7 mouse cellular contexts compared by ENCODE assay signal in the genomic region with DNA sequence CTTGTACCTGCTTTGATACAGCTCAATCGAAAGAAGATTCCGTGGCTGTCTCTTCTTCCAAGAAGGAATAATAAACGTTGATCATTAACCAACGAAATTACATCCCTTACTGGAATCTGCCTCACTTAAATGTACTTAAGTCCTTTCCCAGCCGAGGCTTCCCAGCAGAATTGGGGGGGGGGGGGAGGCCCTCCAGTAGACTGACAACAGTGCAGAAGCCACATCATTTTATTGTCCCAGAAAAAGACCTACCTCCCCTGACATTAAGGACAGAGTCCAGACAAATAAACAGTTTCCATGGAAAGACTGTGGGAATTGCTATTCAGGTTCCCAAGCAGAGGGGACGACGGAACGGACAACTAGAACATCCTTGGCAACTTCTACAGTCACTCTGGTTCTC. TPM values are rescaled to one million over a fixed set of nuclear protein-coding genes. Genes with fewer than 3 reads are reported as not detected.
DNase-seq lines count a peak whose midpoint lies in the region; ATAC-seq and TF ChIP-seq lines count a peak whose summit lies in the region.

No protein-coding gene starts in this region.

- no peak overlapping the region for H3K27ac ChIP-seq in lung, embryonic 14.5 days (ENCODE audit: low read depth)
- H3K27ac ChIP-seq in forebrain, embryonic 15.5 days (replicated peaks) = no peak overlapping the region
- no peak overlapping the region for H3K27ac ChIP-seq in limb, embryonic 10.5 days
- no peak overlapping the region for H3K27ac ChIP-seq in neural tube, embryonic 15.5 days (replicated peaks)

- H3K36me3 ChIP-seq in lung, embryonic 14.5 days (ENCODE audit: insufficient read depth) = no peaks in the 10 kb centered on the region
- no peaks in the 10 kb centered on the region for H3K36me3 ChIP-seq in forebrain, embryonic 15.5 days
- no peaks in the 10 kb centered on the region for H3K36me3 ChIP-seq in limb, embryonic 10.5 days
- no peaks in the 10 kb centered on the region for H3K36me3 ChIP-seq in neural tube, embryonic 15.5 days

- no peak for ATAC-seq in lung, embryonic 14.5 days (ENCODE audit: insufficient read depth)
- no peak for ATAC-seq in forebrain, embryonic 15.5 days (replicated peaks)
- ATAC-seq in neural tube, embryonic 15.5 days (ENCODE audit: low FRiP score) = no peak

- H3K4me1 ChIP-seq in lung, embryonic 14.5 days (ENCODE audit: insufficient read depth) = no peaks in the 10 kb centered on the region
- H3K4me1 ChIP-seq in forebrain, embryonic 15.5 days = peaks cover 23% of the 10 kb centered on the region
- peaks cover 23% of the 10 kb centered on the region for H3K4me1 ChIP-seq in limb, embryonic 10.5 days
- peaks cover 22% of the 10 kb centered on the region for H3K4me1 ChIP-seq in neural tube, embryonic 15.5 days

- no peak for DNase-seq in lung, embryonic 14.5 days
- DNase-seq in lung, postnatal 14 days = no peak
- no peak for DNase-seq in limb, embryonic 10.5 days (ENCODE audit: low spot score)
- DNase-seq in cerebellum, postnatal 4 days (ENCODE audit: low spot score in 2 of 2) = no peak
- no peak for DNase-seq in left cerebral cortex, adult 11 months (ENCODE audit: low spot score)

- no peak for TF ChIP-seq CTCF in lung, embryonic 14.5 days (IDR thresholded peaks at IDR 0.05; ENCODE audit: low read depth)

- no peaks in the 10 kb centered on the region for H3K9me3 ChIP-seq in lung, embryonic 14.5 days (ENCODE audit: low read depth, low read length)
- H3K9me3 ChIP-seq in forebrain, embryonic 15.5 days = no peaks in the 10 kb centered on the region
- no peaks in the 10 kb centered on the region for H3K9me3 ChIP-seq in limb, embryonic 10.5 days (replicated peaks)
- H3K9me3 ChIP-seq in neural tube, embryonic 15.5 days (replicated peaks) = no peaks in the 10 kb centered on the region

- H3K4me2 ChIP-seq in lung, embryonic 14.5 days = peak overlapping the region; percentile 99
- H3K4me2 ChIP-seq in forebrain, embryonic 15.5 days (replicated peaks) = peak overlapping the region; percentile 99; the same call in 1 of the 2 replicates
- peak overlapping the region; percentile 98 for H3K4me2 ChIP-seq in neural tube, embryonic 15.5 days

- no peak overlapping the region for H3K9ac ChIP-seq in lung, embryonic 14.5 days
- no peak overlapping the region for H3K9ac ChIP-seq in forebrain, embryonic 15.5 days (replicated peaks)
- H3K9ac ChIP-seq in neural tube, embryonic 15.5 days (replicated peaks) = no peak overlapping the region

- H3K27me3 ChIP-seq in lung, embryonic 14.5 days (ENCODE audit: insufficient read depth, low read length) = peaks cover 18% of the 10 kb centered on the region
- peaks cover 16% of the 10 kb centered on the region for H3K27me3 ChIP-seq in forebrain, embryonic 15.5 days
- peaks cover 61% of the 10 kb centered on the region for H3K27me3 ChIP-seq in limb, embryonic 10.5 days (ENCODE audit: low read depth, poor library complexity, severe bottlenecking)
- H3K27me3 ChIP-seq in neural tube, embryonic 15.5 days (replicated peaks) = peaks cover 36% of the 10 kb centered on the region

- WGBS in lung, embryonic 14.5 days = 15% methylated on average over 8 of the region's 8 CpGs
- WGBS in forebrain, embryonic 15.5 days = 27% methylated on average over 8 of the region's 8 CpGs
- whole genome bisulfite sequencing in limb, embryonic 10.5 days = 17% methylated on average over 8 of the region's 8 CpGs
- WGBS in neural tube, embryonic 15.5 days = 13% methylated on average over 8 of the region's 8 CpGs

- H3K4me3 ChIP-seq in lung, embryonic 14.5 days (ENCODE audit: low read depth, low read length) = peak overlapping the region; percentile 56; the same call in 1 of the 2 replicates
- H3K4me3 ChIP-seq in forebrain, embryonic 15.5 days = peak overlapping the region; percentile 58; the same call in 1 of the 2 replicates
- H3K4me3 ChIP-seq in limb, embryonic 10.5 days = peak overlapping the region; percentile 72
- peak overlapping the region; percentile 53 for H3K4me3 ChIP-seq in neural tube, embryonic 15.5 days (replicated peaks)

RNA-seq across cellular contexts. Expression of a gene that starts 0.7 kb away (rescaled TPM):
- polyA plus RNA-seq in lung, embryonic 14.5 days (2014; fragmentation: Nextera tagmentation; extraction: Ambion mirVana) = 4.3 and 6.1 TPM in 2 replicates
- polyA plus RNA-seq in forebrain, embryonic 15.5 days (2015; fragmentation: Nextera tagmentation; extraction: Ambion mirVana) = 4.8 and 5.5 TPM in 2 replicates
- polyA plus RNA-seq in limb, embryonic 10.5 days (2016; fragmentation: Nextera tagmentation; extraction: Ambion mirVana) = 1.2 and 1.7 TPM in 2 replicates
- 3.6 and 6.0 TPM in 2 replicates for polyA plus RNA-seq in neural tube, embryonic 15.5 days (2015; fragmentation: Nextera tagmentation; extraction: Ambion mirVana)

RNA-seq across cellular contexts. Expression of a gene that starts 8.6 kb away (rescaled TPM):
- 1.3 and 1.5 TPM in 2 replicates for polyA plus RNA-seq in lung, embryonic 14.5 days (2014; fragmentation: Nextera tagmentation; extraction: Ambion mirVana)
- polyA plus RNA-seq in forebrain, embryonic 15.5 days (2015; fragmentation: Nextera tagmentation; extraction: Ambion mirVana) = 0.78 and 1.0 TPM in 2 replicates
- polyA plus RNA-seq in limb, embryonic 10.5 days (2016; fragmentation: Nextera tagmentation; extraction: Ambion mirVana) = 0.30 TPM in 2 replicates
- polyA plus RNA-seq in neural tube, embryonic 15.5 days (2015; fragmentation: Nextera tagmentation; extraction: Ambion mirVana) = 0.61 and 0.96 TPM in 2 replicates

RNA-seq across cellular contexts. Expression of a gene that starts 48.4 kb away (rescaled TPM):
- polyA plus RNA-seq in lung, embryonic 14.5 days (2014; fragmentation: Nextera tagmentation; extraction: Ambion mirVana) = 56.5 and 69.5 TPM in 2 replicates
- polyA plus RNA-seq in forebrain, embryonic 15.5 days (2015; fragmentation: Nextera tagmentation; extraction: Ambion mirVana) = 87.1 and 89.2 TPM in 2 replicates
- polyA plus RNA-seq in limb, embryonic 10.5 days (2016; fragmentation: Nextera tagmentation; extraction: Ambion mirVana) = 59.9 and 67.6 TPM in 2 replicates
- polyA plus RNA-seq in neural tube, embryonic 15.5 days (2015; fragmentation: Nextera tagmentation; extraction: Ambion mirVana) = 94.2 and 105 TPM in 2 replicates
